Comparison of ENCODE assay signal across 8 mouse cellular contexts in genomic region chr2:120011462-120012200, GRCm38 (mm10). TPM values are rescaled to one million over a fixed set of nuclear protein-coding genes. Genes with fewer than 3 reads are reported as not detected.
DNase-seq lines count a peak whose midpoint lies in the region; ATAC-seq and TF ChIP-seq lines count a peak whose summit lies in the region.

No protein-coding gene starts in this region.

- no peaks in the 10 kb centered on the region for H3K4me1 ChIP-seq in thymus, adult 2 months (replicated peaks; ENCODE audit: control insufficient read depth, insufficient read depth, low read length)
- no peaks in the 10 kb centered on the region for H3K4me1 ChIP-seq in embryonic facial prominence, embryonic 11.5 days (ENCODE audit: control insufficient read depth, insufficient read depth, low read length)
- no peaks in the 10 kb centered on the region for H3K4me1 ChIP-seq in midbrain, embryonic 13.5 days (replicated peaks)

- no peaks in the 10 kb centered on the region for H3K36me3 ChIP-seq in thymus, adult 2 months (ENCODE audit: control insufficient read depth, insufficient read depth, low read length)
- H3K36me3 ChIP-seq in embryonic facial prominence, embryonic 11.5 days (replicated peaks; ENCODE audit: control insufficient read depth, insufficient read depth, low read depth, low read length) = no peaks in the 10 kb centered on the region
- H3K36me3 ChIP-seq in midbrain, embryonic 13.5 days = peaks cover 36% of the 10 kb centered on the region

- H3K9me3 ChIP-seq in embryonic facial prominence, embryonic 11.5 days (replicated peaks; ENCODE audit: control insufficient read depth, low read length) = no peaks in the 10 kb centered on the region
- H3K9me3 ChIP-seq in midbrain, embryonic 13.5 days = no peaks in the 10 kb centered on the region

- no peak overlapping the region for H3K4me2 ChIP-seq in embryonic facial prominence, embryonic 11.5 days (ENCODE audit: low read depth, low read length)
- H3K4me2 ChIP-seq in midbrain, embryonic 13.5 days (replicated peaks) = no peak overlapping the region

- H3K27me3 ChIP-seq in thymus, adult 2 months (ENCODE audit: control insufficient read depth, insufficient read depth, low read length) = no peaks in the 10 kb centered on the region
- no peaks in the 10 kb centered on the region for H3K27me3 ChIP-seq in embryonic facial prominence, embryonic 11.5 days (ENCODE audit: control insufficient read depth, insufficient read depth, low read length)
- no peaks in the 10 kb centered on the region for H3K27me3 ChIP-seq in midbrain, embryonic 13.5 days

- no peak for TF ChIP-seq CTCF in thymus, adult 2 months (IDR thresholded peaks at IDR 0.05; ENCODE audit: borderline replicate concordance, control insufficient read depth, extremely low read depth, insufficient read depth, low read length, poor library complexity)

- no peak; the same call in 1 of the 2 replicates for ATAC-seq in embryonic facial prominence, embryonic 11.5 days (replicated peaks; ENCODE audit: insufficient number of reproducible peaks, low FRiP score, low TSS enrichment, low read depth)
- ATAC-seq in midbrain, embryonic 13.5 days = 0 out of 2 replicates have a peak, but pooled peaks have one; percentile 40

- DNase-seq in thymus, adult 2 months = peak; percentile 56
- DNase-seq in thymus, adult 18-20 months = no peak
- peak; percentile 61 to 75 for DNase-seq in adrenal gland, postnatal 36 days
- DNase-seq in embryonic facial prominence, embryonic 11.5 days (ENCODE audit: low spot score) = peak; percentile 82
- DNase-seq in heart, postnatal 36 days = peak; percentile 59 to 71
- DNase-seq in left cerebral cortex, adult 11 months (ENCODE audit: low spot score) = peak; percentile 46
- DNase-seq in thymus, postnatal 25 days = peak; percentile 47

- no peak overlapping the region for H3K27ac ChIP-seq in thymus, adult 2 months (ENCODE audit: control insufficient read depth, insufficient read depth, low read length)
- no peak overlapping the region for H3K27ac ChIP-seq in embryonic facial prominence, embryonic 11.5 days (replicated peaks; ENCODE audit: low read depth, low read length)
- H3K27ac ChIP-seq in midbrain, embryonic 13.5 days = no peak overlapping the region

- no peak overlapping the region for H3K4me3 ChIP-seq in thymus, adult 2 months (ENCODE audit: control insufficient read depth, insufficient read depth, low read length)
- H3K4me3 ChIP-seq in embryonic facial prominence, embryonic 11.5 days (ENCODE audit: low read depth, low read length) = no peak overlapping the region
- no peak overlapping the region for H3K4me3 ChIP-seq in midbrain, embryonic 13.5 days (replicated peaks)

- 79% methylated on average over 8 of the region's 8 CpGs for whole genome bisulfite sequencing in thymus, adult 2 months
- WGBS in embryonic facial prominence, embryonic 11.5 days = 81% methylated on average over 8 of the region's 8 CpGs
- 90% methylated on average over 8 of the region's 8 CpGs for WGBS in midbrain, embryonic 13.5 days

- no peak overlapping the region for H3K9ac ChIP-seq in embryonic facial prominence, embryonic 11.5 days (replicated peaks; ENCODE audit: low read length)
- H3K9ac ChIP-seq in midbrain, embryonic 13.5 days (replicated peaks) = no peak overlapping the region

- intact Hi-C loops in heart, postnatal 36 days (cut with DNase I) = loop anchor here (1.0 to 5.0 kb wide), 2 partner anchors 41 to 224 kb away; partner anchors contain the start of gene Rpap1

- TF ChIP-seq POLR2A in thymus, adult 2 months (IDR thresholded peaks at IDR 0.05; ENCODE audit: control insufficient read depth, extremely low read depth, insufficient read depth, low read length, poor library complexity) = no peak

RNA-seq across cellular contexts. Expression of gene Jmjd7, which starts 15.7 kb away (rescaled TPM):
- polyA plus RNA-seq in thymus, adult 2 months (2012; rRNA removed) = 13.9 and 15.5 TPM in 2 replicates
- total RNA-seq in adrenal gland, postnatal 36 days (2021) = 1 to 10 TPM; 7.1 to 9.1 TPM
- 15.4 and 18.4 TPM in 2 replicates for polyA plus RNA-seq in embryonic facial prominence, embryonic 11.5 days (2014; fragmentation: Nextera tagmentation; extraction: Ambion mirVana)
- 1 to 10 TPM; 7.7 to 8.2 TPM for total RNA-seq in heart, postnatal 36 days (2021)
- polyA plus RNA-seq in midbrain, embryonic 13.5 days (2015; fragmentation: Nextera tagmentation; extraction: Ambion mirVana) = 26.0 and 26.5 TPM in 2 replicates

RNA-seq across cellular contexts. Expression of gene Gm28042, which starts 15.7 kb away (rescaled TPM):
- polyA plus RNA-seq in thymus, adult 2 months (2012; rRNA removed) = 7.0 and 8.8 TPM in 2 replicates
- under 1 TPM; 0.72 to 0.89 TPM for total RNA-seq in adrenal gland, postnatal 36 days (2021)
- 2.4 and 2.9 TPM in 2 replicates for polyA plus RNA-seq in embryonic facial prominence, embryonic 11.5 days (2014; fragmentation: Nextera tagmentation; extraction: Ambion mirVana)
- total RNA-seq in heart, postnatal 36 days (2021) = 1 to 10 TPM in 1 of 2 experiments, under 1 TPM in 1; 0.68 to 1.3 TPM
- polyA plus RNA-seq in midbrain, embryonic 13.5 days (2015; fragmentation: Nextera tagmentation; extraction: Ambion mirVana) = 5.7 and 5.8 TPM in 2 replicates

RNA-seq across cellular contexts. Expression of gene Pla2g4b, which starts 21.6 kb away (rescaled TPM):
- 7.7 and 11.8 TPM in 2 replicates for polyA plus RNA-seq in thymus, adult 2 months (2012; rRNA removed)
- total RNA-seq in adrenal gland, postnatal 36 days (2021) = 1 to 10 TPM; 1.9 to 2.3 TPM
- 0.42 and 0.88 TPM in 2 replicates for polyA plus RNA-seq in embryonic facial prominence, embryonic 11.5 days (2014; fragmentation: Nextera tagmentation; extraction: Ambion mirVana)
- total RNA-seq in heart, postnatal 36 days (2021) = 1 to 10 TPM; 2.0 to 2.1 TPM
- polyA plus RNA-seq in midbrain, embryonic 13.5 days (2015; fragmentation: Nextera tagmentation; extraction: Ambion mirVana) = 4.6 and 5.4 TPM in 2 replicates

RNA-seq across cellular contexts. Expression of gene Mapkbp1, which starts 39.1 kb away (rescaled TPM):
- 15.5 and 15.7 TPM in 2 replicates for polyA plus RNA-seq in thymus, adult 2 months (2012; rRNA removed)
- total RNA-seq in adrenal gland, postnatal 36 days (2021) = 10 to 100 TPM; 14.7 to 14.8 TPM
- polyA plus RNA-seq in embryonic facial prominence, embryonic 11.5 days (2014; fragmentation: Nextera tagmentation; extraction: Ambion mirVana) = 1.6 and 2.5 TPM in 2 replicates
- total RNA-seq in heart, postnatal 36 days (2021) = 1 to 10 TPM; 7.8 to 9.2 TPM
- 5.3 and 6.0 TPM in 2 replicates for polyA plus RNA-seq in midbrain, embryonic 13.5 days (2015; fragmentation: Nextera tagmentation; extraction: Ambion mirVana)

Comparison
In these comparisons a context has a peak if more than half of its experiments do, and no peak if none do; other contexts are left out.
1. DNase-seq: peak in thymus, adult 2 months (single experiment), adrenal gland, postnatal 36 days (2 of 2), embryonic facial prominence, embryonic 11.5 days (single experiment), heart, postnatal 36 days (2 of 2), left cerebral cortex, adult 11 months (single experiment) and thymus, postnatal 25 days (single experiment); none in thymus, adult 18-20 months (0 of 2).